Mouse (Mus musculus): ENCODE measurements around the gene Pja2.

DNA sequence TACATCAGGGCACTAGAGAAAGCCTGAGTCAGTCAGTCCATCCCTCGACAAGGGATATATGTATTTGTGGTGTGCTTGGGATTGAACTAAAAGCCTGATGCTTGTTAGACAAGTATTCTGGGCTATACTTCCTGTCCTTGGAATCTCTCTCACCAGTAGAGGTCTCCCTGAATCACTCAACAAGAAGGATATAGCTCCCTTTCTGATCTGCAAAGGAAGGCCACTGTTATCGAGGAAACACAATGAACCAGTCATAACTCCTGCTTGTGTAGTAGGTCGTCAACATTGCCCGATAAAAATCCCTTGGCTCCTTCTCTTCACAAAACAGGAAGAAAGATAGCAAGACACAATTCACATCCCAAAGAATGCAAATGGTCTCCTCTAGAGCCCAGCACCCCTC lies 99.6 kb downstream of the Pja2 start:
- TF ChIP-seq CTCF (IDR thresholded peaks at IDR 0.05; ENCODE audit: borderline replicate concordance, insufficient read depth, low read depth, low read length) = no peak
- no peak for TF ChIP-seq POLR2A (IDR thresholded peaks at IDR 0.05; ENCODE audit: borderline replicate concordance, insufficient read depth, low read length)
